Mouse (Mus musculus): ENCODE data around the gene Gcn1l1. TPM values are rescaled to one million over a fixed set of nuclear protein-coding genes. Genes with fewer than 3 reads are reported as not detected.

The Gcn1l1 gene
- polyA plus RNA-seq, 1 experiment from 2014 or later, result 15.0 TPM

- Histone ChIP-seq H3K27ac (replicated peaks) (no peak overlapping the region; the same call in 1 of the 2 replicates), H3K9ac (no peak overlapping the region), H3K36me3 (replicated peaks) (0 out of 2 replicates have a peak, but pooled peaks cover 3% of the 10 kb centered on the region), H3K4me3 (replicated peaks) (no peak overlapping the region), H3K4me2 (no peak overlapping the region), H3K9me3 (replicated peaks) (no peaks in the 10 kb centered on the region), H3K27me3 (no peaks in the 10 kb centered on the region), H3K4me1 (replicated peaks) (peaks cover 86% of the 10 kb centered on the region)
- 59% methylated on average over 12 of the region's 12 CpGs for WGBS (ENCODE audit: insufficient replicate concordance)
- ATAC-seq (ENCODE audit: insufficient read depth), result no peak
Observed at GRCm38 (mm10) chr5:115524471-115524870, 40.6 kb upstream of the Gcn1l1 start.

- Histone ChIP-seq H3K9ac (no peak overlapping the region), H3K27ac (replicated peaks) (no peak overlapping the region), H3K4me3 (replicated peaks) (no peak overlapping the region), H3K4me1 (replicated peaks) (peaks cover 89% of the 10 kb centered on the region), H3K4me2 (no peak overlapping the region), H3K9me3 (replicated peaks) (no peaks in the 10 kb centered on the region), H3K27me3 (no peaks in the 10 kb centered on the region), H3K36me3 (replicated peaks) (0 out of 2 replicates have a peak, but pooled peaks cover 3% of the 10 kb centered on the region)
- WGBS (ENCODE audit: insufficient replicate concordance), result 75% methylated on average over 4 of the region's 4 CpGs
- no peak for ATAC-seq (ENCODE audit: insufficient read depth)
Observed at GRCm38 (mm10) chr5:115525416-115525815, 39.6 kb upstream of the Gcn1l1 start.

GRCm38 (mm10) chr5:115525943-115526342 is 39.1 kb upstream of the Gcn1l1 start:
- Histone ChIP-seq H3K9ac (no peak overlapping the region), H3K27ac (replicated peaks) (no peak overlapping the region)
- WGBS (ENCODE audit: insufficient replicate concordance), result 80% methylated on average over 9 of the region's 9 CpGs

GRCm38 (mm10) chr5:115526456-115527202 is 38.4 kb upstream of the Gcn1l1 start:
- H3K9me3 ChIP-seq (replicated peaks), result no peaks in the 10 kb centered on the region
- 81% methylated on average over 17 of the region's 17 CpGs for WGBS (ENCODE audit: insufficient replicate concordance)
- 0 out of 2 replicates have a peak, but pooled peaks cover 3% of the 10 kb centered on the region for H3K36me3 ChIP-seq (replicated peaks)
- H3K4me2 ChIP-seq, result no peak overlapping the region
- H3K27ac ChIP-seq (replicated peaks), result no peak overlapping the region
- H3K27me3 ChIP-seq, result no peaks in the 10 kb centered on the region
- H3K9ac ChIP-seq, result no peak overlapping the region
- no peak for ATAC-seq (ENCODE audit: insufficient read depth)
- H3K4me3 ChIP-seq (replicated peaks), result no peak overlapping the region
- H3K4me1 ChIP-seq (replicated peaks), result peaks cover 89% of the 10 kb centered on the region

More at GRCm38 (mm10) chr5:115525943-115526342, 39.1 kb upstream of the Gcn1l1 start:
- Histone ChIP-seq H3K9me3 (replicated peaks) (no peaks in the 10 kb centered on the region), H3K4me3 (replicated peaks) (no peak overlapping the region), H3K27me3 (no peaks in the 10 kb centered on the region), H3K4me1 (replicated peaks) (peaks cover 89% of the 10 kb centered on the region), H3K36me3 (replicated peaks) (0 out of 2 replicates have a peak, but pooled peaks cover 3% of the 10 kb centered on the region), H3K4me2 (no peak overlapping the region)
- ATAC-seq (ENCODE audit: insufficient read depth), result no peak

GRCm38 (mm10) chr5:115528128-115528527 is 36.9 kb upstream of the Gcn1l1 start:
- 65% methylated on average over 5 of the region's 5 CpGs for WGBS (ENCODE audit: insufficient replicate concordance)
- H3K9ac ChIP-seq, result no peak overlapping the region
- ATAC-seq (ENCODE audit: insufficient read depth), result no peak
- no peak overlapping the region for H3K4me2 ChIP-seq
- H3K36me3 ChIP-seq (replicated peaks), result 0 out of 2 replicates have a peak, but pooled peaks cover under 1% of the 10 kb centered on the region
- H3K27me3 ChIP-seq, result no peaks in the 10 kb centered on the region
- H3K27ac ChIP-seq (replicated peaks), result no peak overlapping the region
- peaks cover 89% of the 10 kb centered on the region for H3K4me1 ChIP-seq (replicated peaks)
- no peaks in the 10 kb centered on the region for H3K9me3 ChIP-seq (replicated peaks)
- H3K4me3 ChIP-seq (replicated peaks), result no peak overlapping the region

- Histone ChIP-seq H3K9ac (no peak overlapping the region), H3K36me3 (replicated peaks) (no peaks in the 10 kb centered on the region), H3K4me1 (replicated peaks) (peaks cover 89% of the 10 kb centered on the region), H3K4me2 (0 out of 2 replicates have a peak overlapping the region, but pooled peaks have one; percentile 17), H3K4me3 (replicated peaks) (no peak overlapping the region), H3K27me3 (no peaks in the 10 kb centered on the region), H3K27ac (replicated peaks) (peak overlapping the region; percentile 82), H3K9me3 (replicated peaks) (no peaks in the 10 kb centered on the region)
- ATAC-seq (ENCODE audit: insufficient read depth), result no peak
- WGBS (ENCODE audit: insufficient replicate concordance), result 57% methylated on average over 8 of the region's 8 CpGs
Observed at GRCm38 (mm10) chr5:115529364-115529741, 35.7 kb upstream of the Gcn1l1 start.

- Histone ChIP-seq H3K4me2 (peak overlapping the region; percentile 45), H3K27ac (replicated peaks) (peak overlapping the region; percentile 82), H3K4me1 (replicated peaks) (peaks cover 89% of the 10 kb centered on the region), H3K36me3 (replicated peaks) (no peaks in the 10 kb centered on the region), H3K27me3 (no peaks in the 10 kb centered on the region), H3K9me3 (replicated peaks) (no peaks in the 10 kb centered on the region), H3K4me3 (replicated peaks) (no peak overlapping the region; the same call in 1 of the 2 replicates), H3K9ac (peak overlapping the region; percentile 23; the same call in 1 of the 2 replicates)
- WGBS (ENCODE audit: insufficient replicate concordance), result 36% methylated on average over 7 of the region's 7 CpGs
- no peak for ATAC-seq (ENCODE audit: insufficient read depth)
Observed at GRCm38 (mm10) chr5:115529742-115530446, 35.2 kb upstream of the Gcn1l1 start.

GRCm38 (mm10) chr5:115530447-115530809 is 34.6 kb upstream of the Gcn1l1 start:
- H3K4me1 ChIP-seq (replicated peaks), result peaks cover 89% of the 10 kb centered on the region
- no peaks in the 10 kb centered on the region for H3K36me3 ChIP-seq (replicated peaks)
- ATAC-seq (ENCODE audit: insufficient read depth), result no peak
- no peak overlapping the region; the same call in 1 of the 2 replicates for H3K4me3 ChIP-seq (replicated peaks)
- H3K27me3 ChIP-seq, result peaks cover 3% of the 10 kb centered on the region; the same call in 1 of the 2 replicates
- peak overlapping the region; percentile 23; the same call in 1 of the 2 replicates for H3K9ac ChIP-seq
- WGBS (ENCODE audit: insufficient replicate concordance), result 10% methylated on average over 8 of the region's 8 CpGs
- peak overlapping the region; percentile 45 for H3K4me2 ChIP-seq
- H3K27ac ChIP-seq (replicated peaks), result peak overlapping the region; percentile 82
- H3K9me3 ChIP-seq (replicated peaks), result no peaks in the 10 kb centered on the region

- Histone ChIP-seq H3K4me1 (replicated peaks) (peaks cover 90% of the 10 kb centered on the region), H3K9me3 (replicated peaks) (no peaks in the 10 kb centered on the region), H3K4me3 (replicated peaks) (peak overlapping the region; percentile 40), H3K27me3 (peaks cover 3% of the 10 kb centered on the region; the same call in 1 of the 2 replicates), H3K4me2 (peak overlapping the region; percentile 76), H3K9ac (peak overlapping the region; percentile 62; the same call in 1 of the 2 replicates), H3K36me3 (replicated peaks) (no peaks in the 10 kb centered on the region), H3K27ac (replicated peaks) (peak overlapping the region; percentile 82)
- 17% methylated on average over 18 of the region's 18 CpGs for WGBS (ENCODE audit: insufficient replicate concordance)
- peak; percentile 82 for ATAC-seq (ENCODE audit: insufficient read depth)
Observed at GRCm38 (mm10) chr5:115531671-115532270, 33.3 kb upstream of the Gcn1l1 start.

GRCm38 (mm10) chr5:115534290-115534731 is 30.7 kb upstream of the Gcn1l1 start:
- ATAC-seq (ENCODE audit: insufficient read depth), result no peak
- no peaks in the 10 kb centered on the region for H3K36me3 ChIP-seq (replicated peaks)
- WGBS (ENCODE audit: insufficient replicate concordance), result 13% methylated on average over 16 of the region's 16 CpGs
- H3K9me3 ChIP-seq (replicated peaks), result no peaks in the 10 kb centered on the region
- peak overlapping the region; percentile 61 for H3K27ac ChIP-seq (replicated peaks)
- H3K4me2 ChIP-seq, result peak overlapping the region; percentile 43
- no peak overlapping the region for H3K9ac ChIP-seq
- peaks cover 3% of the 10 kb centered on the region; the same call in 1 of the 2 replicates for H3K27me3 ChIP-seq
- peak overlapping the region; percentile 10; the same call in 1 of the 2 replicates for H3K4me3 ChIP-seq (replicated peaks)
- peaks cover 91% of the 10 kb centered on the region for H3K4me1 ChIP-seq (replicated peaks)

All from liver, embryonic 15.5 days (tissue).